Mouse (Mus musculus) heart, postnatal 0 days (tissue): Measurements from ENCODE around the gene Elf4. TPM values are rescaled to one million over a fixed set of nuclear protein-coding genes. Genes with fewer than 3 reads are reported as not detected.

Experiments used
- ATAC-seq: fragments of 200-750 bp; cut with Nextera tagmentation; 2 replicates; pipeline ENCODE4 v1.8.0; 2017; ENCODE audit warnings: low read depth, moderate number of reproducible peaks, moderate library complexity; ENCODE audit not compliant: insufficient read depth
- DNase-seq: peaks from one replicate; pipeline ENCODE4 v3.0.0-alpha.2; 2016; ENCODE audit warnings: low spot score
- H3K27ac ChIP-seq: fragments of 300-500 bp; sonication (generic); 2 replicates; pipeline ENCODE4 v1.5.1; 2014; ENCODE audit warnings: low read depth, mild to moderate bottlenecking
- H3K27me3 ChIP-seq: fragments of 300-500 bp; sonication (generic); 2 replicates; pipeline ENCODE4 v1.6.1; 2014; ENCODE audit warnings: low read length, mixed read lengths; ENCODE audit not compliant: control insufficient read depth, insufficient read depth
- H3K36me3 ChIP-seq: fragments of 300-500 bp; sonication (generic); replicated peaks from 2 replicates; pipeline ENCODE4 v1.6.1; 2014; ENCODE audit warnings: low read length, mixed read lengths; ENCODE audit not compliant: control insufficient read depth, insufficient read depth
- H3K4me1 ChIP-seq: fragments of 300-500 bp; sonication (generic); 2 replicates; pipeline ENCODE4 v1.6.1; 2014; ENCODE audit warnings: antibody characterized with exemption; ENCODE audit not compliant: control insufficient read depth, insufficient read depth
- H3K4me2 ChIP-seq: fragments of 300-500 bp; sonication (generic); 2 replicates; pipeline ENCODE4 v1.6.1; 2014; ENCODE audit warnings: low read depth, mild to moderate bottlenecking, low read length, moderate library complexity
- H3K4me3 ChIP-seq: fragments of 300-500 bp; sonication (generic); 2 replicates; pipeline ENCODE4 v1.5.1; 2014; ENCODE audit warnings: low read depth, low read length
- H3K9ac ChIP-seq: fragments of 300-500 bp; sonication (generic); replicated peaks from 2 replicates; pipeline ENCODE4 v1.6.1; 2014; ENCODE audit warnings: low read depth, low read length, mixed read lengths
- H3K9me3 ChIP-seq: fragments of 300-500 bp; sonication (generic); replicated peaks from 2 replicates; pipeline ENCODE4 v1.6.1; 2016; ENCODE audit warnings: low read length; ENCODE audit not compliant: control insufficient read depth
- CTCF ChIP-seq: IDR thresholded peaks from 2 replicates; pipeline ENCODE4 v1.5.1; 2016; ENCODE audit warnings: antibody characterized with exemption, control low read depth, low read depth
- EP300 ChIP-seq: IDR thresholded peaks from 2 replicates; pipeline ENCODE4 v1.6.1; 2016; ENCODE audit warnings: antibody characterized with exemption, low read depth
- WGBS: fragments of 180-500 bp; shearing (Covaris S2); extraction: QIAGEN DNeasy Blood & Tissue Kit; methylation state at CpG from one replicate; pipeline ENCODE4 v1.1.7; 2014; 5-methylcytosine and 5-hydroxymethylcytosine counted together
- polyA plus RNA-seq: library from polyadenylated mRNA; unstranded; fragments of >200 nt; fragmentation: Nextera tagmentation; extraction: Ambion mirVana; gene quantifications from 2 replicates; pipeline ENCODE4 v1.2.1, GENCODE M21; 2015
- total RNA-seq: library from RNA; depleted of rRNA; stranded (reverse); fragments of >200 nt; gene quantifications from 2 replicates; pipeline ENCODE4 v1.2.3, GENCODE M21; 2014; ENCODE audit warnings: low replicate concordance

Gene Elf4
- total and polyA plus RNA-seq, 2 experiments from 2014 or later = 4.6 to 12.3 TPM

DNA sequence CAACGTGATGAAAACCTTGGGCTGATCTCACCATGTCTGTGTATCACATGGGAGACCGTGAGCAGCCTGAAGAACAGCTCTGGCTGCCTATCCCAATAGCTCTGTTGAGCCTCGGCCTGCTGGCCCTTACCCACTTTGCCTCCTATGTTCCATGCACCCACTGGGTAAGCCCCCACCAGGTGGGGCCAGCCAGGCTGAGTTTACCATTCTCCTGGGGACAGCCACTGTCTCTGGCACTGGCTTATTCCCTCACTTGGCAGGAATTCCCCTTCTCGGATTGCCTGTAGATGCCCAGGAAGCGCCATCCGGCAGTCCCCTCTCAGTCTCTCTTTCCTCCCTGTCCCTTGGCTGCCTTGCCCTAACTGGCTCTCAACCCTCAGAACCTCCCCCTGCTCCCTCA lies 6.0 kb downstream of the Elf4 start:
- Histone ChIP-seq H3K27me3 (no peaks in the 10 kb centered on the region), H3K9ac (no peak overlapping the region), H3K27ac (peak overlapping the region; percentile 32), H3K4me3 (no peak overlapping the region), H3K36me3 (no peaks in the 10 kb centered on the region), H3K4me1 (peaks cover under 1% of the 10 kb centered on the region; the same call in 1 of the 2 replicates), H3K4me2 (no peak overlapping the region), H3K9me3 (no peaks in the 10 kb centered on the region; the same call in 1 of the 2 replicates)
- ATAC-seq = no peak
- no peak for DNase-seq
- 50% methylated on average over 6 of the region's 6 CpGs for WGBS
- TF ChIP-seq EP300 = no peak
- no peak for TF ChIP-seq CTCF

DNA sequence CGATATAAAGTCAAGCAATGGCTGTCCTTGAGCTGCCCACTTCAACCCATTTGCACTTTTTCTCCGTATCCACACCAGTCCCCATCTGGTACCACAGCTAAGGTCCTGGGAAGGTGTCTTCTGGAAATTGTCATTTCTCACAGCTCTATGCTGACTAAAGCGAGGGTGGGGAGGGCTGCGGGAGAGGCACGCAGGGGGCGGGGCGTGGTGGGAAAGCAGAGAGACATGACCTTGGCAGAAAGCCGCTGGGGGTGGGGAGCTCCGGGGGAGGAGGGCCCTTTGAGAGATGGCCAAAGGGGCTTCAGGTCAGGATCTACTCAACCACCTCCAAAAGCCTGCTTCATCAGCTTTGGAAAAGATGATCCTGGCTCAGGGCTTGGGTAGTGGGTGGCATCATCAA lies 7.9 kb downstream of the Elf4 start:
- 15% methylated on average over 9 of the region's 9 CpGs for WGBS
- H3K36me3 ChIP-seq = no peaks in the 10 kb centered on the region
- H3K9me3 ChIP-seq = no peaks in the 10 kb centered on the region; the same call in 1 of the 2 replicates
- no peak for TF ChIP-seq EP300
- no peak for TF ChIP-seq CTCF
- no peaks in the 10 kb centered on the region for H3K27me3 ChIP-seq
- H3K4me1 ChIP-seq = peaks cover 15% of the 10 kb centered on the region; the same call in 1 of the 2 replicates
- H3K9ac ChIP-seq = no peak overlapping the region
- peak overlapping the region; percentile 89 for H3K27ac ChIP-seq
- ATAC-seq (no peak), DNase-seq (peak; percentile 38)
- H3K4me3 ChIP-seq = peak overlapping the region; percentile 75; the same call in 1 of the 2 replicates
- peak overlapping the region; percentile 68 for H3K4me2 ChIP-seq

DNA sequence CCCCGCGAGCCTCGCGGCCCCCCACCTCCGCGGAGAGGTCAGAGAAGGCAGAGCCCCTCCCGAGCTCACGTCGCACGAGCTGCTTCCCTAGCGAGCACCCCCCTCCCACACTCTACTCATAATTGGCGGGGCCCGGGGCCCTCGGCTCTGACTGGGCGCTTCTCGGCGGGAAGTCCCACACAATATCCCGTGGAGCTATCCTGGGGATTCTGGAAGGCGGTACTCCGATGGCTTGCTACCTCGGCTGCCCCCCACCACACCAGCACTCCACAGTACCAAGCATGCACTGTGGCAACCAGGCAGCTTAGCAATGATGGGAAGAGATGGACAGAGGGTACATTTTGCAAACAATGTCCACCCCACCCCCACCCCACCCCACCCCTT lies 8.4 kb downstream of the Elf4 start:
- peak overlapping the region; percentile 68 for H3K4me2 ChIP-seq
- no peaks in the 10 kb centered on the region for H3K36me3 ChIP-seq
- H3K4me1 ChIP-seq = peaks cover 18% of the 10 kb centered on the region; the same call in 1 of the 2 replicates
- TF ChIP-seq EP300 (no peak), CTCF (no peak)
- ATAC-seq (peak; percentile 55), DNase-seq (peak; percentile 20)
- H3K27ac ChIP-seq = peak overlapping the region; percentile 89
- H3K27me3 ChIP-seq = no peaks in the 10 kb centered on the region
- no peaks in the 10 kb centered on the region; the same call in 1 of the 2 replicates for H3K9me3 ChIP-seq
- peak overlapping the region; percentile 75 for H3K4me3 ChIP-seq
- 10% methylated on average over 15 of the region's 21 CpGs for WGBS
- peak overlapping the region; percentile 87 for H3K9ac ChIP-seq

DNA sequence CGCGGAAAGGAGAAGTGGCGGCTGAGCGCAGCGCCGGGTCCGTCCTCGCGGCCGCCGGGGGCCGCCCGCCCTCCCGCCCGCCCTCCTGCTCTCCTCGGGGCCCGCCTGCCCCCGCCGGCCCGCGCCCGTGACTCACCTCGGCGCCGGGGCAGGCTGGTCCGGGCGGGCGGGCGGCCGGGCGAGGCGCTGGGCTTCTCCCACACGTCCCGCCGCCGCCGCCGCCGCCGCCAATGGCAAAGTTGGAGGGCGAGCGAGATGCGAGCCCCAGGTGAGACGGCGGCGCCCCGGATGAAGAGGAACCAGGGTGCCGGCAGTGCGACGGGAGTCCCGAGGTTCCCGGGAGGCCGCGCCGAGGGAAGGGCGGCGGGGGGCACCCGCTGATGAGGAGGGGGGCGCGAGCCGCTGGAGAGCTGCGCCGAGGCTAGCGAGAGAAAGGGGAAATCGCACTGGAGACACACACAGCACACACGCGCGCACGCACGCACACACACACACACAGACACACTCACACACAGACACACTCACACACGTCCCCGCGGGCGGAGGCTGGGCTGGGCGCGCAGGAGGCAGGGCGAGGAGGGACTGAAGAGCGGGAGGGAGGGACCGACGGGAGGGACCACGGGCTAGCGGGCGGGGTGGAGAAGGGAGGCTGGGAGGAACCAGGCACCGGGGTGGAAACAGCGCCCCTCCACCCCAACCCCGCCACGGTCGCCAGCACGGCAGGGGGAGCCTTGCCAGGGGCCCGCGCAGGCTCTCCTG lies 9.0 kb downstream of the Elf4 start:
- 14% methylated on average over 57 of the region's 91 CpGs for WGBS
- H3K4me2 ChIP-seq = peak overlapping the region; percentile 68
- TF ChIP-seq CTCF (no peak), EP300 (no peak)

DNA sequence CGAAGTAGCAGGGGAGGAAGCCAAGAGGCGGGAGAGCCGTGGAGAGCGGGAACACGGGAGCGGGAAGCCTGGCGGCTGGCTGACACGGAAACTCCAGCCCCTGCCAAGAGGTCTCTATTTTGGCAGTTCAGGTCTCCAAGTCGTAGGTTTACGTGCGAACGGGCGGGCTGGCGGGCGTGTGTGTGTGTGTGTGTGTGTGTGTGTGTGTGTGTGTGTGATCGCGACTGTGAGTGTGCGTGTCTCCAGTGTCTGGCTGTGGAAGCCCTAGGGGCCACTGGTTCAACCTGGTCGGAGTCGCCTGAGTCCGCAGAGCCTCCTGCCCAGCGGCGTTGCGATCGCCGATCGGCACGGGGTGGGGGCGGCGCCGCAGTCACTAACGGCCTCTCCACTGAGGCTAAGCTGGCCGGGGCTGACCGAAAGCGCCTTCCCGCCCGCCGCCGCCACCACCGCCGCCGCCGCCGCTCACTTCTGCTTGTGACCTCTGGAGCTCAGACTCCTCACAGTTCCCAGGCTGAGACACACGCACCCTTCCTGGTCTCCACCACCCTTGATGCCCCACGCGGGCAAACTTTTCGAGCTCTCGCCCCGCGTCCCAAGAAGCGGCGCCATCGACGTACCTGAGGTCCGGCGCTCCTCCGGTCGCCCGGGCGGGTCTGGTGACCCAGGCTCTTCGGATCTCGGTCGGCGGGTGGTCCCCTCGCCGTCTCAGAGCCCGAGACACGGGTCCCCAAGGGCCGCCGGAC lies 9.8 kb downstream of the Elf4 start:
- Histone ChIP-seq H3K4me2 (peak overlapping the region; percentile 68), H3K27ac (peak overlapping the region; percentile 89), H3K4me1 (peaks cover 21% of the 10 kb centered on the region; the same call in 1 of the 2 replicates), H3K4me3 (peak overlapping the region; percentile 75), H3K9ac (peak overlapping the region; percentile 87), H3K27me3 (no peaks in the 10 kb centered on the region), H3K36me3 (no peaks in the 10 kb centered on the region), H3K9me3 (no peaks in the 10 kb centered on the region; the same call in 1 of the 2 replicates)
- TF ChIP-seq EP300 (no peak), CTCF (no peak)
- no peak for ATAC-seq
- WGBS = 19% methylated on average over 40 of the region's 71 CpGs
- DNase-seq = no peak

More for the DNA sequence above, 9.0 kb downstream of the Elf4 start:
- no peaks in the 10 kb centered on the region; the same call in 1 of the 2 replicates for H3K9me3 ChIP-seq
- DNase-seq (peak; percentile 74), ATAC-seq (peak; percentile 89)
- no peaks in the 10 kb centered on the region for H3K27me3 ChIP-seq
- peak overlapping the region; percentile 89 for H3K27ac ChIP-seq
- H3K4me1 ChIP-seq = peaks cover 21% of the 10 kb centered on the region; the same call in 1 of the 2 replicates
- no peaks in the 10 kb centered on the region for H3K36me3 ChIP-seq
- peak overlapping the region; percentile 87 for H3K9ac ChIP-seq
- peak overlapping the region; percentile 75 for H3K4me3 ChIP-seq
